In the genomic region with DNA sequence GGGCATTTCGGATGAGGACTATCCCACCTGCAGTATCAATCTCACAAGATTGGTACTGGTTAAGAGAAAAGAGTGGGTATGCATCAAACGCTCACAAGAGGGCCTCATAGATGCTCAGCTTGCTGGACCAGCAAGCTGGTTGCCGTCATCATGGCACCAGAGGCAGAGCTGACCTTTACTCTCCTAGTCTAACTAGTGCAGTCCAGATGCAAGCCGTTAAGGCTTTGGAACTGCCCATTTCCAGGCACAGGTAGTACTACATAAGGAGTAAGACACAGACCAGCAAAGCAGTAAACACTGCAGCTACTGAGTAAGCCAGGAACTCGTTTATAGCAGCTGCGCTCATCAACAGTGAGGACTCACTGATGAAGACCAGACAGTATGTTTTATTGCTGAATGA, we compare ENCODE assay signal across 8 mouse cellular contexts.
DNase-seq lines count a peak whose midpoint lies in the region; ATAC-seq and TF ChIP-seq lines count a peak whose summit lies in the region.

No protein-coding gene starts in this region.

- ATAC-seq in embryonic facial prominence, embryonic 11.5 days (replicated peaks; ENCODE audit: insufficient number of reproducible peaks, low FRiP score, low TSS enrichment, low read depth) = no peak
- ATAC-seq in kidney, embryonic 15.5 days (replicated peaks; ENCODE audit: low FRiP score) = peak; percentile 56
- no peak for ATAC-seq in midbrain, postnatal 0 days (ENCODE audit: low FRiP score)
- ATAC-seq in liver, embryonic 11.5 days (replicated peaks; ENCODE audit: low FRiP score) = no peak

- no peak overlapping the region for H3K4me3 ChIP-seq in embryonic facial prominence, embryonic 11.5 days (ENCODE audit: low read depth, low read length)
- no peak overlapping the region for H3K4me3 ChIP-seq in kidney, embryonic 15.5 days (replicated peaks)
- no peak overlapping the region for H3K4me3 ChIP-seq in midbrain, postnatal 0 days (ENCODE audit: low read depth, low read length)
- H3K4me3 ChIP-seq in liver, embryonic 11.5 days (ENCODE audit: low read depth, low read length) = no peak overlapping the region

- no peaks in the 10 kb centered on the region for H3K4me1 ChIP-seq in embryonic facial prominence, embryonic 11.5 days (ENCODE audit: control insufficient read depth, insufficient read depth, low read length)
- peaks cover 24% of the 10 kb centered on the region for H3K4me1 ChIP-seq in kidney, embryonic 15.5 days
- H3K4me1 ChIP-seq in midbrain, postnatal 0 days (ENCODE audit: insufficient read depth, low read length) = no peaks in the 10 kb centered on the region
- peaks cover 5% of the 10 kb centered on the region; the same call in 1 of the 2 replicates for H3K4me1 ChIP-seq in liver, embryonic 11.5 days (replicated peaks; ENCODE audit: control insufficient read depth, insufficient read depth, low read length)

- no peaks in the 10 kb centered on the region for H3K27me3 ChIP-seq in embryonic facial prominence, embryonic 11.5 days (ENCODE audit: control insufficient read depth, insufficient read depth, low read length)
- no peaks in the 10 kb centered on the region for H3K27me3 ChIP-seq in kidney, embryonic 15.5 days
- H3K27me3 ChIP-seq in midbrain, postnatal 0 days (ENCODE audit: insufficient read depth, low read length) = no peaks in the 10 kb centered on the region
- H3K27me3 ChIP-seq in liver, embryonic 11.5 days (replicated peaks; ENCODE audit: control insufficient read depth, insufficient read depth, low read length) = no peaks in the 10 kb centered on the region

- no peak overlapping the region for H3K9ac ChIP-seq in embryonic facial prominence, embryonic 11.5 days (replicated peaks; ENCODE audit: low read length)
- H3K9ac ChIP-seq in kidney, embryonic 15.5 days = no peak overlapping the region
- no peak overlapping the region for H3K9ac ChIP-seq in midbrain, postnatal 0 days (replicated peaks; ENCODE audit: low read length, poor library complexity, severe bottlenecking)
- H3K9ac ChIP-seq in liver, embryonic 11.5 days (ENCODE audit: low read depth, low read length) = no peak overlapping the region

- no peak overlapping the region for H3K4me2 ChIP-seq in embryonic facial prominence, embryonic 11.5 days (ENCODE audit: low read depth, low read length)
- no peak overlapping the region for H3K4me2 ChIP-seq in kidney, embryonic 15.5 days
- H3K4me2 ChIP-seq in midbrain, postnatal 0 days (ENCODE audit: low read depth, low read length, poor library complexity, severe bottlenecking) = no peak overlapping the region
- no peak overlapping the region for H3K4me2 ChIP-seq in liver, embryonic 11.5 days

- H3K9me3 ChIP-seq in embryonic facial prominence, embryonic 11.5 days (replicated peaks; ENCODE audit: control insufficient read depth, low read length) = no peaks in the 10 kb centered on the region
- H3K9me3 ChIP-seq in kidney, embryonic 15.5 days (replicated peaks) = no peaks in the 10 kb centered on the region
- H3K9me3 ChIP-seq in midbrain, postnatal 0 days (ENCODE audit: low read length) = no peaks in the 10 kb centered on the region
- no peaks in the 10 kb centered on the region for H3K9me3 ChIP-seq in liver, embryonic 11.5 days (ENCODE audit: control insufficient read depth, low read length)

- WGBS in embryonic facial prominence, embryonic 11.5 days = 53% methylated on average over 6 of the region's 6 CpGs
- 41% methylated on average over 6 of the region's 6 CpGs for WGBS in kidney, embryonic 15.5 days
- WGBS in midbrain, postnatal 0 days = 69% methylated on average over 6 of the region's 6 CpGs
- WGBS in liver, embryonic 11.5 days = 61% methylated on average over 6 of the region's 6 CpGs

- no peak overlapping the region for H3K27ac ChIP-seq in embryonic facial prominence, embryonic 11.5 days (replicated peaks; ENCODE audit: low read depth, low read length)
- H3K27ac ChIP-seq in kidney, embryonic 15.5 days = peak overlapping the region; percentile 14; the same call in 1 of the 2 replicates
- no peak overlapping the region for H3K27ac ChIP-seq in midbrain, postnatal 0 days (ENCODE audit: low read depth, low read length)
- no peak overlapping the region for H3K27ac ChIP-seq in liver, embryonic 11.5 days (ENCODE audit: low read depth, low read length)

- no peaks in the 10 kb centered on the region for H3K36me3 ChIP-seq in embryonic facial prominence, embryonic 11.5 days (replicated peaks; ENCODE audit: control insufficient read depth, insufficient read depth, low read depth, low read length)
- no peaks in the 10 kb centered on the region for H3K36me3 ChIP-seq in kidney, embryonic 15.5 days
- H3K36me3 ChIP-seq in midbrain, postnatal 0 days (ENCODE audit: insufficient read depth, low read length) = no peaks in the 10 kb centered on the region
- H3K36me3 ChIP-seq in liver, embryonic 11.5 days (ENCODE audit: control insufficient read depth, insufficient read depth, low read length) = no peaks in the 10 kb centered on the region; the same call in 1 of the 2 replicates

- peak; percentile 66 for TF ChIP-seq CTCF in midbrain, postnatal 0 days (IDR thresholded peaks at IDR 0.05)

- DNase-seq in cerebellum, postnatal 10 days = peak; percentile 37 to 44
- DNase-seq in cerebellum, postnatal 36 days = no peak
- DNase-seq in 416B (ENCODE audit: low read depth) = peak; percentile 54
- peak; percentile 34 for DNase-seq in embryonic facial prominence, embryonic 11.5 days (ENCODE audit: low spot score)
- peak; percentile 64 for DNase-seq in midbrain, postnatal 0 days (ENCODE audit: low spot score)
- DNase-seq in spleen, adult 18-20 months = no peak
- no peak for DNase-seq in liver, embryonic 11.5 days (ENCODE audit: low spot score)

Comparison
In these comparisons a context has a peak if more than half of its experiments do, and no peak if none do; other contexts are left out.
1. DNase-seq: peak in cerebellum, postnatal 10 days (2 of 2), 416B (single experiment), embryonic facial prominence, embryonic 11.5 days (single experiment) and midbrain, postnatal 0 days (single experiment); none in cerebellum, postnatal 36 days (0 of 2), spleen, adult 18-20 months (0 of 2) and liver, embryonic 11.5 days (single experiment).